Mouse (Mus musculus) skeletal muscle tissue, adult 2 months (tissue): ENCODE results near the gene Glo1.
"Not testable (repeated sequence)": the region's sequence is repeated elsewhere in the genome, so short reads cannot be mapped to it uniquely, and the experiment has no call there.

Experiments used
- DNase-seq: peaks from one replicate; pipeline ENCODE4 v3.0.0-alpha.2; 2012; ENCODE audit warnings: low read depth, low spot score

Glo1 gene

GRCm38 (mm10) chr17:30626719-30627118 is at the start of gene Glo1:
Glo1 (minus strand) TSS chr17:30626871.
- not testable (repeated sequence) for DNase-seq

DNA sequence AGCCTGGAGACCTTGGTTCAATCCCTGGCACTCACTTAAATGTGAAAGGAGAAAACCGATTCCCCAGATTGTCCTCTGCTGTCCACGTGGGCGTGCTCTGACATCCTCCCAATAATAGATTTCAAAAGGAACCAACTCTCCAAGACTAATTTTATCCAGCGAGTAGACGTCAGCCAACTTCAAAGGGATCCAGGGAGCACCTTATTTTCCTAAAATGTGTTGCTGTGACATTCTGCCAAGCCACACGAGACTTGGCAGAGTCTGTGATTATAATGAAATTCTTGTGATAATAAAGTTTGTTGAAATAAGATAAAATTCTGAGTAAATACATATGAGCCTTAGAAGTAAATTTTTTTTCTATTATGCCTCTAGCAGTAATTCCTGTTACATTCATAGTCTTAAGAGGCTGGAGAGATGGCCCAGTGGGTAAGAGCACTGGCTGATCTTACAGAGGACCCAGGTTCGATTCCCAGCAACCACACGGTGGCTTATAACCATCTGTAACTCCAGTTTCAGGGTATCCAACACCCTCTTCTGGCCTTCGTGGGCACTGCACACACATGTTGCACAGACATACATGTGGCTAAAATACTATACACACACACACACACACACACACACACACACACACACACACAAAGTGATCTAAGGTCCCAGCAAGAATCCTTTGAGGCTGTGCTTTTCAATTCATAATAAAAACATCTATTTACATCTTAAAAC is 48.5 kb upstream of the Glo1 start:
- no peak for DNase-seq

- DNase-seq: no peak
Observed at GRCm38 (mm10) chr17:30673023-30673422, 46.4 kb upstream of the Glo1 start.

- no peak for DNase-seq
Observed at GRCm38 (mm10) chr17:30672556-30672955, 45.9 kb upstream of the Glo1 start.

- DNase-seq: no peak
Observed at GRCm38 (mm10) chr17:30664856-30665255, 38.2 kb upstream of the Glo1 start.

DNA sequence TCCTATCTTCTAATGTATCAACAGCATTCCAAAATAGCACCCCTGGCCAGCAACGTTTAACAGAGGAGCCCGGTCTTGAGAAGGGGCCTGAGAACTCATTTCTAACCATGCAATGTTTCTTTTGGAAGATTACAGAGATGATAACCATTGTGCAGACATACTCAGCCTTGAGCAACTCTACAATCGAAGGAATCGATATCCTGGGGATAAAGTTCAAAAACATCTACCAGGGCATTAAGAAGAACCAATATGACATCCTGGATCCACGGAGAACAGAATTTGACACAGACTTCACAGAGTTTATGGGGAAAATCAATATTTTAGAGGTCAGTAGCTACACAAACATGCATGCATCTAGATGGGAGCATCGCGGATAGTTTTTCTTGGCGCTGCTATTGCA is 36.5 kb upstream of the Glo1 start:
- DNase-seq: no peak

DNA sequence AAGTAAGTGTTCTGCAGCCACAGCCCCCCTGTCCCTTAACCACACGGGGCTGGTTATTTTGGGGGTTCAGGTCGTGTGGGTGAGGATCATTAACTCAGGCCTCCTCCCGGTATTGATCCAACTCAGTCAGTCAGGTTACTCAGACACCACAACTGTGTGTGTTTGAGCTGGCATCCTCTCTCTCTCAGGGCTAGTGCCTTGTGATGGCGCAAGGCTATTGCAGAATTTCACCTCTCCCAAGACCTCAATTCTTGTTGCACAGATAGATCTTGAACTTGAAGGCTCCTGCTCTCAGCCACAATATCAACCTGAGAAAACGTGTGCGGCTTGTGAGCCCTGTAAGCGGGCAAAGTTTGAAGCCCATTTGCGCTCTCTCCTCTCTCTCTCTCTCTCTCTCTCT is 35.5 kb upstream of the Glo1 start:
- no peak for DNase-seq

DNA sequence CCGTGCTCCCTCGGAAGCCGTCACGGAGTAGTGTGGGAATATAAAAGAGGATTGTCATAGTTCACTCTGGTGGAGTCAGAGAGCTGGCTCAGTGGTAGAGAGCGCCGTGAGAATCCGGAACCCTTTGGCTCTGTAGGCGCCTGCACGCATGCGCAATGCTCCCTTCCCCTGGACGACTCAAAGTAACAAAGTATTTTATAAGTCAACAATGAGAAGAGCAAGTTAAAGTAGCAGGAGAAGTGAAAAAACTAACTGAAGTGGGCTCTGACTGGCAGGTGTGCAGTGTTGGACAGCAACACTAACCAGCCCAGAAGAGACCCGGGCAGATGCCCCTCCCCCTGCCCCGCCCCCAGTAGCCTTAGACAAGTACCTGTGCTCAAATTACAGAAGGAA is 31.5 kb upstream of the Glo1 start:
- peak; percentile 19 for DNase-seq

DNA sequence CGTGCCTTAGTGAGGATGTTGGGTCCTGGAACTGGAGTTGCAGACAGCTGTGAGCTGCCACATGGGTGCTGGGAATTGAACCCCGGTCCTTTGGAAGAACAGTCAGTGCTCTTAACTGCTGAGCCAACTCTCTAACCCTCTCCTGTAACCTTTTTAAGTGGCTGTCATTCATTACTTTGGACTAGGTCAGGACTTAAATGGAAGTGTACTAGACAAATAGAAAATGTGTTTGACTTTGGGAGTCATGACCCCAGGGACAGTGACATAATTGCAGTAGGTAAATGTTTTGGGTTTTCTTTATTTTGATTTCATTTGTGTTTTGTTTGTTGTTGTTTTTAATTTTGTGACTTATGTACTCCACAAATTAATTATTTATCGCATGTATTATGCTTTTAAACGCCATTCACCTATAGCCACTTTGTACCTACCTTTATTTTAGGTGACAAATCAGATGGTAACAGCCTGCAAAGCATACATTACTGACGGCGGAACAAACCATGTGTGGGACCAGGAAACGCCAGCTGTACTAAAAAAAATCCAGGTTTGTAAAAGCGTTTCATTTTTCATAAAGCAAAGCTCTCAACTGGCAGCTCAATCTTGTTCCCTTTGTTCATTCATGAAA is 31.0 kb upstream of the Glo1 start:
- DNase-seq: no peak

- DNase-seq: no peak
Observed at GRCm38 (mm10) chr17:30653010-30653409, 26.3 kb upstream of the Glo1 start.

DNA sequence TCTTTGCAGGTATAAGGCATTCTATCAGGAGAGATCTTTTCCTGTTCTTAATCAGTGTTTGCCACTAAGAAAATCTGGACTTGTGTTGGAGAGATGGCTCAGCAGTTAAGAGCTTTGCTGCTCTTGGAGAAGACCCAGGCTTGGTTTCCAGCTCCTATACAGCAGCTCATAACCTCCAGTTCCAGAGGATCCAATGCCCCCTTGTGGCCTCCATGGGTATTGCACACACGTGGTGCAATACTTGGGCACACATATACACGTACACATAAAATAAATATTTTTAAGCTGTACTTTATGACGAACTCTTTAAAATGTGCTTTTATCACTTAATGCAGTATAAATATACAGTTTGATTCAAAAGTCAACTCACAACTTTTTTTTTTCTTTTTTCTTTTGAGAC is 22.1 kb upstream of the Glo1 start:
- no peak for DNase-seq

GRCm38 (mm10) chr17:30640896-30641295 is 14.2 kb upstream of the Glo1 start:
- no peak for DNase-seq

DNA sequence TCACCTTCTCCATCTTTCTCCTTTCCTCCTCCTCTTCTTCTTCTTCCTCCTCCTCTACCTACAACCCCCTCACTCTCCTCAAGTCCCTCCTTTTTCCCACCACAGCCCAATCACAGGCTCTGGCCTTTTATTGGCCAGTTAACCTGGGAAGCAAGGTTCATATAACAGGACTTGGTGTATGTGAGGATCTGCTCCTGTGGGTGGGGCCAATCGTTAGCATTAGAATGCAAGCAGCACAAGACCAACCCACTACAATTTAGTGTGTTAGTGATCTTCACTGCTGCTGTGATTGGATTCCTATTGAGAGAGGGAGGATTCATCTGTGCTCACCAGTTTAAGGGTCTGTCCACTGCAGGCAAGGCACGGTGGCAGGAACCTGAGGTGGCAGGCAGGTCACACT is 12.3 kb upstream of the Glo1 start:
- no peak for DNase-seq

- DNase-seq: no peak
Observed at GRCm38 (mm10) chr17:30637714-30638113, 11.0 kb upstream of the Glo1 start.

- no peak for DNase-seq
Observed at GRCm38 (mm10) chr17:30635367-30635766, 8.7 kb upstream of the Glo1 start.

- not testable (repeated sequence) for DNase-seq
Observed at GRCm38 (mm10) chr17:30624132-30624531, 2.5 kb downstream of the Glo1 start, which contains the start of gene Dnah8. Dnah8 (plus strand) TSS chr17:30624354.

- no peak for DNase-seq
Observed at GRCm38 (mm10) chr17:30623200-30623599, 3.5 kb downstream of the Glo1 start.

DNA sequence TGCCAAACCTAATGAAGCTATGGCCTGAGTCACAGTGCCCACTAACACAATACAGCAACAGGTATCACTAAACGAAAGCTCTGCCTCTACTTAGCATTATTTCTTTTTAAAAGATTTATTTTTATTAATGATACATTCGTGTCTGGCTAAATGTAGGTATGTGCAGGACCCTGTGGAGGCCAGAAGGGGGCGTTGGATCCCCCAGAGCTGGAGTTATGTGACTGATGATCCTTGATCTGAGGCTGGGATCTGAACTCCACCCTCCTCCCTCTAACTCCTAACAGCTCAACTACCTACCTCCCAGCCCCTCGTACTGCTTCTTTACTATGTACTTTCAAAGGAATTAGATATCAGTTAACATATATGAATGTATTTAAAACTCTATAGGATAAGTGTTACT is 5.2 kb downstream of the Glo1 start:
- no peak for DNase-seq

DNA sequence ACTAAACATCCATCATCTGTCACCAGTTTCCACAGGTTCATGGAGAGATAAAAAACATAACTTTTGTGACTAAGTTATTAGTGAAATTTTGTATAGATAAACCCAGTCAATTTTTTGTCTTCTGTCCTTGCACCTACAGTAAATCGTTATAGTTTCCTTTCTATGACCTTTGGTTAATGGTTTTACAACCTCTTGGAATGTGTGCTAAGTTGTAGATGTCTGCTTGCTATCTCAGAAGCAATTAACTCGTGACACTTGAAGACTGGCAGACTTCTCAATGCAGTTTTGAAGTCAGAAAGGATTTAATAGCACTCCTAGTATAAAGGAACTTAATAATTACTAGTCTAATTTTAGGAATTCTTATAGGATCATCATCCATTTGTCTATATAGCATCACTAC is 6.1 kb downstream of the Glo1 start:
- DNase-seq: no peak

- DNase-seq: no peak
Observed at GRCm38 (mm10) chr17:30619153-30619552, 7.5 kb downstream of the Glo1 start.

DNA sequence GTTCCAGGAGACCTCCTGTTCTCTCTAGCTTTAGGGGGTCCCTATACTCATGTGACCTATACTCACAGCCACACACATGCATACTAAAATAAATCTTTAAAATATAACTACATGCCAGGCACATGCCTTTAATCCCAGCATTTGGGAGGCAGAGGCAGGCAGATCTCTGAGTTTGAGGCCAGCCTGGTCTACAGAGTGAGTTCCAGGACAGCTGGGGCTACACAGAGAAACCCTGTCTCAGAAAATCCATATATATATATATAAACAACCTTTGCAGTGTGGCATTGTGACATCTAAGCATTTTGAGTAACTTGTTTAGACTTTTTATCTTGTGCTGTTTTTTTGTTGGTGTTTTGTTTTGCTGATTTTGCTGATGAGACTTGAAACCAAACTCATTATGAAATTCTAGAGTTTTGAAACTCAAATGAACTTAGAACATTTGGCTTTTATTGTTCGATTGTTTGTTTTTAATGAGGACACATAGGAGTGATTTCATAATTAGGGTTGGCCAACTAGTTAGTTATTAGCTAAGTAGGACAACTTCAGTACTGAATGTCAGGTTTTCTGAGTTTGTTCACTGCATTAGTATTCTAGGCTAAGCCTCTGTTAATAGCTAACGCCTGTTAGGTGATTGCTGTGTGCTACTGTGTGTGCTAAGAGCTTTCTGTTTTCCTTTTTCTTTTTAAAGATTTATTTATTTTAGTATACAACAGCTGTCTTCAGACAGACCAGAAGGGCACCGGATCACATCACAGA is 8.4 kb downstream of the Glo1 start:
- DNase-seq: no peak

DNA sequence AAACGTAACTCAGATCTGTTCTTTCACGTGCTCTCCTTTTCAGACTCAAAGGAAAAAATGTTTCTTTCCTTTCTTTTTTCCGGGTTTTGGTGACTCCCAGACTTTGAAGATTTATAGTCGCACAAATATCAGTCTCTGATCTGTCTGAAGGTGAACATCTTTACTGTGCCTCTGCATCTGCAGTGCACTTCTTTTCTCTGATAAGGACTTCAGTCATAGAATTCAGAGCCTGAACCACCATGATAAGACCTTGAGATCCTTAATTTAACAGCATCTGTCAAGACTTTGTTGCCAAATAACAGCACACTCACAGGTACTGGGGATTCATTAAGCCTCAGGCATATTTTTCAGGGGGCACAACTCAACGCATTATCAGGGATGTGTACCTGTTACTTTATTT is 10.5 kb downstream of the Glo1 start:
- no peak for DNase-seq

GRCm38 (mm10) chr17:30613350-30613749 is 13.3 kb downstream of the Glo1 start:
- no peak for DNase-seq
